Mouse (Mus musculus): ENCODE measurements around the gene Ndufa5.

GRCm38 (mm10) chr6:24504141-24504540, 23.7 kb downstream of the Ndufa5 start:
- TF ChIP-seq POLR2A (IDR thresholded peaks at IDR 0.05; ENCODE audit: low read depth, low read length) (no peak), CTCF (IDR thresholded peaks at IDR 0.05; ENCODE audit: extremely low read depth, insufficient read length, insufficient replicate concordance, low read depth, low read length) (no peak)

Data from small intestine, adult 2 months (tissue).